Comparison of ENCODE assay signal across 8 mouse cellular contexts in genomic region chr12:30584863-30585262, GRCm38 (mm10). TPM values are rescaled to one million over a fixed set of nuclear protein-coding genes. Genes with fewer than 3 reads are reported as not detected.
DNase-seq lines count a peak whose midpoint lies in the region; ATAC-seq and TF ChIP-seq lines count a peak whose summit lies in the region.

No protein-coding gene starts in this region.

- peak; percentile 28 for ATAC-seq in G1E (ENCODE audit: extremely low read depth, insufficient number of reproducible peaks, low FRiP score, poor library complexity, severe bottlenecking)
- peak; percentile 12; the same call in 1 of the 2 replicates for ATAC-seq in forebrain, postnatal 0 days

- peaks cover 9% of the 10 kb centered on the region; the same call in 1 of the 2 replicates for H3K79me2 ChIP-seq in macrophage (ENCODE audit: inconsistent target)

- intact Hi-C loops in heart, postnatal 10 days (cut with DNase I): loop anchor here (5.0 to 10.0 kb wide), 2 partner anchors 678 to 910 kb away; partner anchors contain the start of gene Cbll1

- H3K9me3 ChIP-seq in heart, embryonic 10.5 days: no peaks in the 10 kb centered on the region
- H3K9me3 ChIP-seq in G1E (replicated peaks): no peaks in the 10 kb centered on the region
- H3K9me3 ChIP-seq in forebrain, postnatal 0 days (ENCODE audit: low read length): no peaks in the 10 kb centered on the region

- peaks cover 12% of the 10 kb centered on the region for H3K4me1 ChIP-seq in heart, embryonic 10.5 days
- peaks cover 26% of the 10 kb centered on the region for H3K4me1 ChIP-seq in G1E (ENCODE audit: insufficient read depth, low read depth, low read length)
- H3K4me1 ChIP-seq in forebrain, postnatal 0 days (ENCODE audit: insufficient read depth): 0 out of 2 replicates have a peak, but pooled peaks cover 10% of the 10 kb centered on the region

- DNase-seq in heart, embryonic 10.5 days (ENCODE audit: low spot score): no peak
- DNase-seq in heart, postnatal 10 days: no peak
- DNase-seq in G1E (ENCODE audit: low spot score): peak; percentile 20
- no peak for DNase-seq in forebrain, postnatal 0 days
- DNase-seq in frontal cortex, postnatal 10 days (ENCODE audit: low spot score in 2 of 2): no peak
- DNase-seq in T-cell, adult 2 months (ENCODE audit: low spot score): no peak
- DNase-seq in thymus, postnatal 14 days: no peak

- peak overlapping the region; percentile 69 for H3K4me2 ChIP-seq in forebrain, postnatal 0 days (ENCODE audit: low read depth)

- peaks cover 27% of the 10 kb centered on the region for H3K36me3 ChIP-seq in heart, embryonic 10.5 days
- peaks cover 43% of the 10 kb centered on the region for H3K36me3 ChIP-seq in G1E (replicated peaks)
- H3K36me3 ChIP-seq in forebrain, postnatal 0 days (ENCODE audit: insufficient read depth): peaks cover 21% of the 10 kb centered on the region
- peaks cover 34% of the 10 kb centered on the region for H3K36me3 ChIP-seq in macrophage (ENCODE audit: inconsistent target)

- H3K27me3 ChIP-seq in heart, embryonic 10.5 days (ENCODE audit: insufficient read depth, poor library complexity, severe bottlenecking): no peaks in the 10 kb centered on the region
- H3K27me3 ChIP-seq in G1E (ENCODE audit: insufficient read depth, low read length): no peaks in the 10 kb centered on the region; the same call in 1 of the 2 replicates
- no peaks in the 10 kb centered on the region for H3K27me3 ChIP-seq in forebrain, postnatal 0 days (ENCODE audit: insufficient read depth, low read length)

- H3K27ac ChIP-seq in heart, embryonic 10.5 days: peak overlapping the region; percentile 86
- peak overlapping the region; percentile 82 for H3K27ac ChIP-seq in forebrain, postnatal 0 days (ENCODE audit: low read depth, low read length)
- peak overlapping the region; percentile 45 for H3K27ac ChIP-seq in macrophage

- no peak for TF ChIP-seq CTCF in G1E (IDR thresholded peaks at IDR 0.05; ENCODE audit: low read depth, low read length)
- no peak for TF ChIP-seq CTCF in forebrain, postnatal 0 days (IDR thresholded peaks at IDR 0.05; ENCODE audit: low read depth)

- H3K4me3 ChIP-seq in heart, embryonic 10.5 days: peak overlapping the region; percentile 66
- peak overlapping the region; percentile 77 for H3K4me3 ChIP-seq in G1E (ENCODE audit: low read depth, low read length)
- peak overlapping the region; percentile 73 for H3K4me3 ChIP-seq in forebrain, postnatal 0 days (ENCODE audit: low read depth, low read length)
- H3K4me3 ChIP-seq in macrophage (ENCODE audit: inconsistent target): peak overlapping the region; percentile 82

- WGBS in heart, embryonic 10.5 days: 11% methylated on average over 6 of the region's 6 CpGs
- WGBS in forebrain, postnatal 0 days: 13% methylated on average over 6 of the region's 6 CpGs
- 19% methylated on average over 6 of the region's 6 CpGs for WGBS in macrophage (ENCODE audit: missing documents)

- H3K9ac ChIP-seq in forebrain, postnatal 0 days: peak overlapping the region; percentile 83

RNA-seq across cellular contexts. Expression of gene Tmem18, which starts 0.6 kb away (rescaled TPM):
- polyA plus RNA-seq in heart, embryonic 10.5 days (2016; fragmentation: Nextera tagmentation; extraction: Ambion mirVana): 15.3 and 15.6 TPM in 2 replicates
- 10 to 100 TPM; 10.1 to 11.1 TPM for total RNA-seq in heart, postnatal 10 days (2021)
- total RNA-seq in G1E (2014; fragmentation: Nextera tagmentation) (44.9 and 55.6 TPM in 2 replicates), G1E (2017) (54.6 and 56.5 TPM in 2 replicates)
- polyA plus RNA-seq in G1E (2012) (2.3 and 3.4 TPM in 2 replicates), macrophage (2018) (14.2 to 19.3 TPM (median 18.3 TPM) in 3 replicates)
- 43.2 and 47.8 TPM in 2 replicates for total RNA-seq in forebrain, postnatal 0 days (2014; rRNA removed)
- 25.7 and 38.1 TPM in 2 replicates for polyA plus RNA-seq in forebrain, postnatal 0 days (2015; fragmentation: Nextera tagmentation; extraction: Ambion mirVana)
- total RNA-seq in macrophage (2018; cell fraction: chromatin; rRNA removed): 10 to 100 TPM in 21 of 26 experiments, 1 to 10 TPM in 5; 6.3 to 54.7 (median 24.4) TPM
- 10 to 100 TPM in 20 of 26 experiments, 1 to 10 TPM in 6; 6.8 to 22.0 (median 12.9) TPM for total RNA-seq in macrophage (2018; cell fraction: cytosol; rRNA removed)
- 10 to 100 TPM in 24 of 26 experiments, 1 to 10 TPM in 2; 9.4 to 41.1 (median 15.9) TPM for total RNA-seq in macrophage (2018; cell fraction: nucleus; rRNA removed)
